Mouse (Mus musculus) cerebellum, adult 2 months (tissue): ENCODE results near the gene Grik3.

Experiments used
- CTCF ChIP-seq: fragments of 200-500 bp; IDR thresholded peaks from 2 replicates; pipeline ENCODE4 v1.5.1; 2011; ENCODE audit warnings: low read depth, mild to moderate bottlenecking, control low read depth, low read length, moderate library complexity, borderline replicate concordance; ENCODE audit not compliant: insufficient read depth
- POLR2A ChIP-seq: fragments of 200-500 bp; IDR thresholded peaks from 2 replicates; pipeline ENCODE4 v1.6.1; 2011; ENCODE audit warnings: low read length, control low read depth, borderline replicate concordance; ENCODE audit not compliant: insufficient read depth

DNA sequence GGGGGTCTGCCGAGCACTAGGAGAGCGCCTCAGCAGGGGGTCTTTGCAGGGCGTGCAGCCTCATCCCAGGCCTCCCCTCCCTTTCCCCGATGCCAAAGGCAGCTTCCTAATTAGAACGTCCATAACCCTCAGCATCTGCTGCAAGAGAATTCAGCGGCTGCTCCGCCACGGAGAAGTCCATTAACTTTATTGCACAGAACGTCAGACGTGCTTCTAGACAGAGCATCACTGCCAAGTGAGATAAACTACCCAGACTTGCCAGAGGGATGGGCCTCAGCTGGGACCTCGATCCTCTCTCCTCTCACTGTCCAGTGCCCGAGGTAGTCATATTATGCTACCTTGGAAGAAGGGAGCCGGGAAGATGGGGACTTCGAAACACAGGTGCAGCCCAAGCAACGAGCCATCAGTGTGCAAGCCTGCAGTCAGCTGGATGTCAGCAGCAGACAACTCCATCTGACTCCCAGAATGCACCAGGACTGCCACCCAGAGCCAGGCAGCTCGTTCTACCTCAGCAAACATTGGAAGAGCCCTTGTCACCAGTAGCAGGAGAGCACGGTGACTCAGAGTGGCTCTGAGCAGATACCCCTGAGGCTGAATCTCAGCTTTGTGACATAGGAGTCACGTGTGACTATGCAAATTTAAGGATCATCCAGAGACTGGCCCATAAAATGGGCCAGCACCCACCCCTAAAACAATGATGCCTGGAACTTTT, 228.1 kb downstream of the Grik3 start:
- TF ChIP-seq POLR2A = no peak
- no peak for TF ChIP-seq CTCF
